Mouse (Mus musculus) cerebellum, adult 2 months (tissue): ENCODE results near the gene Gramd2.

Experiments used
- CTCF ChIP-seq: fragments of 200-500 bp; IDR thresholded peaks from 2 replicates; pipeline ENCODE4 v1.5.1; 2011; ENCODE audit warnings: low read depth, mild to moderate bottlenecking, control low read depth, low read length, moderate library complexity, borderline replicate concordance; ENCODE audit not compliant: insufficient read depth
- POLR2A ChIP-seq: fragments of 200-500 bp; IDR thresholded peaks from 2 replicates; pipeline ENCODE4 v1.6.1; 2011; ENCODE audit warnings: low read length, control low read depth, borderline replicate concordance; ENCODE audit not compliant: insufficient read depth

DNA sequence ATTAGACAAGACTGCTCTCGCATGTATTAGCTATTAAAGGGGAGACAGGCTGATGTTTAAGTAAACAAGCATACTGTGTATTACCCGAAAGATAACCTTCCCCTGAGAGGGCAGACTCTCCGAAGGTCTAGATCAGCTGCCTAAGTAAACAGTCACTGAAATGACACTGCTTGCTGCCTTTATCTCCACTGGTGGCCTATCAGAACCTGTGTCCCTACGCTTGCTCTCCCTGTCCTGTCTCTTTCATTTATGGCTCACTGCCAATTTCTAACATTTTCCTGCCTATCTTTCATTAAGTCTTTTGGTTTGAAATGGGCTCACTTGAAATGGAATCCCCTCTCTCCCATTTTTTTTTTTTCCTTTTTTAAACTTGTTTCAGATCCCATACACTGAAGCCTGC, 55.5 kb downstream of the Gramd2 start:
- TF ChIP-seq CTCF (no peak), POLR2A (no peak)
